Mouse (Mus musculus) liver, postnatal 0 days (tissue): ENCODE measurements at regions not wholly inside any gene's neighbourhood (a gene's known extent, or its start where the extent isn't known, plus 50 kb on each side); places are given as distances from the start of the nearest gene placed in this dataset.

Experiments used
- CTCF ChIP-seq: sonication (generic); IDR thresholded peaks from 2 replicates; pipeline ENCODE4 v1.5.1; 2016; ENCODE audit warnings: antibody characterized with exemption, low read depth
- EP300 ChIP-seq: IDR thresholded peaks from 2 replicates; pipeline ENCODE4 v1.6.1; 2016; ENCODE audit warnings: antibody characterized with exemption, low read depth, mild to moderate bottlenecking

- TF ChIP-seq CTCF = no peak
- TF ChIP-seq EP300 = no peak
Observed at GRCm38 (mm10) chr13:83720883-83721371, 217.1 kb downstream of the Mef2c start.
